In genomic region chr3:129392814-129393804, GRCm38 (mm10) we compare ENCODE assay signal across 8 mouse cellular contexts.
DNase-seq lines count a peak whose midpoint lies in the region; ATAC-seq lines count a peak whose summit lies in the region.

No protein-coding gene starts in this region.

- 0 out of 2 replicates have a peak, but pooled peaks cover 3% of the 10 kb centered on the region for H3K9me3 ChIP-seq in heart, embryonic 10.5 days
- H3K9me3 ChIP-seq in neural tube, embryonic 12.5 days = no peaks in the 10 kb centered on the region
- H3K9me3 ChIP-seq in neural tube, embryonic 15.5 days (replicated peaks) = peaks cover 2% of the 10 kb centered on the region; the same call in 1 of the 2 replicates

- H3K27me3 ChIP-seq in heart, embryonic 10.5 days (ENCODE audit: insufficient read depth, poor library complexity, severe bottlenecking) = no peaks in the 10 kb centered on the region
- H3K27me3 ChIP-seq in neural tube, embryonic 12.5 days (replicated peaks) = no peaks in the 10 kb centered on the region
- H3K27me3 ChIP-seq in neural tube, embryonic 15.5 days (replicated peaks) = no peaks in the 10 kb centered on the region

- WGBS in heart, embryonic 10.5 days = 84% methylated on average over 22 of the region's 23 CpGs
- WGBS in neural tube, embryonic 12.5 days = 70% methylated on average over 23 of the region's 23 CpGs
- WGBS in neural tube, embryonic 15.5 days = 73% methylated on average over 22 of the region's 23 CpGs

- DNase-seq in heart, adult 11 months = peak; percentile 77
- no peak for DNase-seq in heart, embryonic 10.5 days (ENCODE audit: low spot score)
- no peak for DNase-seq in neural tube, embryonic 10.5 days (ENCODE audit: extremely low spot score, low spot score)
- DNase-seq in kidney, adult 8-10 months = peak; percentile 21 to 30
- no peak for DNase-seq in ovary, postnatal 10 days (ENCODE audit: low spot score)
- no peak for DNase-seq in thymus, postnatal 25 days

- no peaks in the 10 kb centered on the region for H3K4me1 ChIP-seq in heart, embryonic 10.5 days
- H3K4me1 ChIP-seq in neural tube, embryonic 12.5 days = no peaks in the 10 kb centered on the region; the same call in 1 of the 2 replicates
- no peaks in the 10 kb centered on the region for H3K4me1 ChIP-seq in neural tube, embryonic 15.5 days

- H3K27ac ChIP-seq in heart, embryonic 10.5 days = no peak overlapping the region
- H3K27ac ChIP-seq in neural tube, embryonic 12.5 days = no peak overlapping the region
- 0 out of 2 replicates have a peak overlapping the region, but pooled peaks have one; percentile 37 for H3K27ac ChIP-seq in neural tube, embryonic 15.5 days (replicated peaks)

- H3K4me2 ChIP-seq in neural tube, embryonic 12.5 days (replicated peaks) = peak overlapping the region; percentile 17
- H3K4me2 ChIP-seq in neural tube, embryonic 15.5 days = no peak overlapping the region

- H3K36me3 ChIP-seq in heart, embryonic 10.5 days = no peaks in the 10 kb centered on the region
- H3K36me3 ChIP-seq in neural tube, embryonic 12.5 days = no peaks in the 10 kb centered on the region
- no peaks in the 10 kb centered on the region for H3K36me3 ChIP-seq in neural tube, embryonic 15.5 days

- no peak overlapping the region for H3K9ac ChIP-seq in neural tube, embryonic 12.5 days
- no peak overlapping the region for H3K9ac ChIP-seq in neural tube, embryonic 15.5 days (replicated peaks)

- H3K4me3 ChIP-seq in heart, embryonic 10.5 days = no peak overlapping the region
- no peak overlapping the region for H3K4me3 ChIP-seq in neural tube, embryonic 12.5 days
- H3K4me3 ChIP-seq in neural tube, embryonic 15.5 days (replicated peaks) = no peak overlapping the region

- no peak for ATAC-seq in neural tube, embryonic 12.5 days (ENCODE audit: low FRiP score, low read depth)
- no peak for ATAC-seq in neural tube, embryonic 15.5 days (ENCODE audit: low FRiP score)

Comparison
In these comparisons a context has a peak if more than half of its experiments do, and no peak if none do; other contexts are left out.
1. DNase-seq: peak in heart, adult 11 months (single experiment) and kidney, adult 8-10 months (2 of 2); none in heart, embryonic 10.5 days (single experiment), neural tube, embryonic 10.5 days (single experiment), ovary, postnatal 10 days (single experiment) and thymus, postnatal 25 days (single experiment).